ENCODE assay signal across 8 mouse cellular contexts in the genomic region with DNA sequence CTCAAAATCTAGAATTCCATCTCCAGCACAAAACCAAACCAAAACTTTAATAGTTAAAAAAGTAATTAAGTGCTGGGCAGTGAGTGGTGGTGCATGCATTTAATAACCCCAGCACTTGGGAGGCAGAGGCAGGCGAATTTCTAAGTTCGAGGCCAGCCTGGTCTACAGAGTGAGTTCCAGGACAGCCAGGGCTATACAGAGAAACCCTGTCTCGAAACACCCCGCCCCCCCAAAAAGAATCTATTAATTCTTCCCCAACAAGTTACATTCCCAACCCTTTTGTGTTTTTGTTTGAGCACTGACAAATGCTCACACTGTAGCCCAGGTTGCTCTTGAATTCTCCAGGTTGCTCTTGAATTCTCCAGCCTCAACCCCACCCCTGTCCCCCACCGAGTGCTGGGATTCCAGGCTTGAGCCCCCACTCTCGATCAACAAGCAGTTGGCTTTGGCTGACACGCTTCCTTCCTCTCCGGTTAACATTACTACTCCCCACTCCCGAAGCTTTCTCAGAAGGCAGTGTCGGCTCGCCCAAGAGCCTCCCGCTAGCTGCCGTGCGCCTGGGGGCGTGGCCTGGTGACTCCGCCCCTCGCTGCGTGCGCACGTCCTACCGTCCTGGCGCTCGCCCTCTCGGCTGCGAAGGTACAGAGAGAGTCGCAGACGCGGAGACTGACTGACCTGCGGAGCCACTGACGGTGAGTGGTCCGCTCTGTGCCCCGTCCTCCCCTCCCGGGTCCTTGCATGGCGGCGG. TPM values are rescaled to one million over a fixed set of nuclear protein-coding genes. Genes with fewer than 3 reads are reported as not detected.
DNase-seq lines count a peak whose midpoint lies in the region; ATAC-seq lines count a peak whose summit lies in the region.

TSS of gene Hmox2 (plus strand) at position 582 of the 748 bp plus-strand sequence.

- H3K4me3 ChIP-seq in intestine, embryonic 14.5 days (ENCODE audit: low read depth, low read length), result peak within 1 kb of the TSS; percentile 93

- intact Hi-C loops in left cerebral cortex, postnatal 14 days (cut with DNase I), result no loop called here

- H3K27ac ChIP-seq in intestine, embryonic 14.5 days (ENCODE audit: low read depth), result peak within 1 kb of the TSS; percentile 47

- no peaks in the 10 kb centered on the region for H3K36me3 ChIP-seq in intestine, embryonic 14.5 days (ENCODE audit: control insufficient read depth, insufficient read depth, low read length)

- H3K27me3 ChIP-seq in intestine, embryonic 14.5 days (replicated peaks; ENCODE audit: control insufficient read depth, insufficient read depth, low read length), result no peaks in the 10 kb centered on the region

- peak; percentile 96 for ATAC-seq in intestine, embryonic 14.5 days (replicated peaks; ENCODE audit: low FRiP score, low TSS enrichment, low read depth)

- no peaks in the 10 kb centered on the region for H3K9me3 ChIP-seq in intestine, embryonic 14.5 days (ENCODE audit: control insufficient read depth, low read length)

- H3K4me1 ChIP-seq in intestine, embryonic 14.5 days (replicated peaks; ENCODE audit: control insufficient read depth, insufficient read depth, low read length), result peaks cover 10% of the 10 kb centered on the region; the same call in 1 of the 2 replicates

- WGBS in intestine, embryonic 14.5 days, result 5% methylated on average over 35 of the region's 35 CpGs

- H3K4me2 ChIP-seq in intestine, embryonic 14.5 days (ENCODE audit: low read length), result peak within 1 kb of the TSS; percentile 85

- H3K9ac ChIP-seq in intestine, embryonic 14.5 days (ENCODE audit: low read length), result peak within 1 kb of the TSS; percentile 87

- peak; percentile 96 to 98 for DNase-seq in adrenal gland, adult (ENCODE audit: inconsistent age in 2 of 2, low spot score in 1 of 2)
- peak; percentile 94 for DNase-seq in embryo, embryonic 10.5 days (ENCODE audit: low spot score)
- peak; percentile 93 for DNase-seq in gastrocnemius, postnatal 25 days
- DNase-seq in intestine, embryonic 14.5 days (ENCODE audit: low spot score), result peak; percentile 96
- peak; percentile 90 to 92 for DNase-seq in left cerebral cortex, postnatal 14 days (ENCODE audit: low spot score in 2 of 2)
- DNase-seq in mesoderm, embryonic 11.5 days (ENCODE audit: low read depth, low spot score), result peak; percentile 94
- peak; percentile 82 to 85 for DNase-seq in right cerebral cortex, postnatal 36 days (ENCODE audit: low spot score in 2 of 2)
- DNase-seq in yolk sac, embryonic 10.5 days (ENCODE audit: low spot score), result peak; percentile 93

RNA-seq across cellular contexts. Expression of gene Hmox2, which starts in this region (rescaled TPM):
- total RNA-seq in gastrocnemius, postnatal 25 days (2021), result 10 to 100 TPM; 31.3 to 34.5 TPM
- polyA plus RNA-seq in intestine, embryonic 14.5 days (2014; fragmentation: Nextera tagmentation; extraction: Ambion mirVana), result 94.7 and 97.6 TPM in 2 replicates
- total RNA-seq in left cerebral cortex, postnatal 14 days (2021), result 10 to 100 TPM; 73.2 to 76.1 TPM

Comparison
In these comparisons a context has a peak if more than half of its experiments do, and no peak if none do; other contexts are left out.
1. Peak in every context shown above with its lines: DNase-seq, ATAC-seq, H3K4me3 ChIP-seq and H3K27ac ChIP-seq.